Mouse (Mus musculus) MEL (cell line): Measurements from ENCODE around the gene Hibadh. TPM values are rescaled to one million over a fixed set of nuclear protein-coding genes. Genes with fewer than 3 reads are reported as not detected.
A peak's percentile ranks its signal among the peaks of the same experiment; 100 is the strongest.

Experiments
- DNase-seq: peaks from one replicate; pipeline ENCODE4 v3.0.0; 2011; ENCODE audit warnings: low read depth, low spot score
- H3K27ac ChIP-seq: 2 replicates; pipeline ENCODE4 v1.5.1; 2012; ENCODE audit warnings: low read depth, mild to moderate bottlenecking, control low read depth, low read length, moderate library complexity; ENCODE audit not compliant: control insufficient read depth
- H3K27me3 ChIP-seq, 2 experiments: fragments of 150-350 bp in 1 of 2; sonication (generic) in 1 of 2; 2 replicates each; pipeline ENCODE4 v1.6.1; 2012; ENCODE audit warnings: low read length in 2 of 2, mild to moderate bottlenecking in 2 of 2, improper control_type of control experiment in 1 of 2, moderate library complexity in 1 of 2; ENCODE audit not compliant: insufficient read depth in 2 of 2, control insufficient read depth in 1 of 2
- H3K36me3 ChIP-seq, 2 experiments: 2 replicates each; pipeline ENCODE4 v1.6.1; 2012 to 2014; ENCODE audit warnings: low read length in 2 of 2, improper control_type of control experiment in 1 of 2, inconsistent platforms in 1 of 2, mild to moderate bottlenecking in 1 of 2; ENCODE audit not compliant: insufficient read depth in 2 of 2, control insufficient read depth in 1 of 2
- H3K4me1 ChIP-seq, 2 experiments: fragments of 150-350 bp in 1 of 2; sonication (generic) in 1 of 2; 2 replicates each; pipeline ENCODE4 v1.6.1; 2012; ENCODE audit warnings: low read length in 2 of 2, improper control_type of control experiment in 1 of 2, mild to moderate bottlenecking in 1 of 2; ENCODE audit not compliant: insufficient read depth in 2 of 2, control insufficient read depth in 1 of 2
- H3K4me3 ChIP-seq, 2 experiments: fragments of 150-350 bp in 1 of 2; sonication (generic) in 1 of 2; 2 replicates each; pipeline ENCODE4 v1.5.1; 2012; ENCODE audit warnings: low read depth in 2 of 2, low read length in 2 of 2, mild to moderate bottlenecking in 2 of 2, moderate library complexity in 2 of 2, control low read depth in 1 of 2, improper control_type of control experiment in 1 of 2; ENCODE audit not compliant: control insufficient read depth in 1 of 2, insufficient read depth in 1 of 2
- H3K79me2 ChIP-seq: 2 replicates; pipeline ENCODE4 v1.6.1; 2012; ENCODE audit warnings: mild to moderate bottlenecking, low read length, moderate library complexity; ENCODE audit not compliant: control insufficient read depth, poor library complexity, insufficient read depth
- H3K9ac ChIP-seq: 2 replicates; pipeline ENCODE4 v1.6.1; 2012; ENCODE audit warnings: low read depth, mild to moderate bottlenecking, control low read depth, low read length, moderate library complexity; ENCODE audit not compliant: control insufficient read depth, poor library complexity, severe bottlenecking
- H3K9me3 ChIP-seq: fragments of 150-350 bp; sonication (generic); replicated peaks from 2 replicates; pipeline ENCODE4 v1.6.1; 2012; ENCODE audit warnings: mild to moderate bottlenecking, low read length, improper control_type of control experiment, moderate library complexity; ENCODE audit not compliant: insufficient read depth
- CHD1 ChIP-seq: IDR thresholded peaks from 2 replicates; pipeline ENCODE4 v1.6.1; 2012; ENCODE audit warnings: low read depth, mild to moderate bottlenecking, inconsistent platforms, low read length, improper control_type of control experiment
- CHD2 ChIP-seq: IDR thresholded peaks from 2 replicates; pipeline ENCODE4 v1.6.1; 2011; ENCODE audit warnings: low read length, improper control_type of control experiment
- CTCF ChIP-seq, 3 experiments: IDR thresholded peaks in 2 of 3; conservative IDR thresholded peaks in 1 of 3; 2 replicates each; pipeline ENCODE4 v1.5.1; 2011 to 2012; ENCODE audit warnings: low read length in 3 of 3, low read depth in 2 of 3, mild to moderate bottlenecking in 2 of 3, improper control_type of control experiment in 1 of 3, inconsistent platforms in 1 of 3, mixed read lengths in 1 of 3, moderate library complexity in 1 of 3; ENCODE audit not compliant: control insufficient read depth in 1 of 3, insufficient read depth in 1 of 3, poor library complexity in 1 of 3, severe bottlenecking in 1 of 3
- ELF1 ChIP-seq: IDR thresholded peaks from 2 replicates; pipeline ENCODE4 v1.6.1; 2014; ENCODE audit warnings: low read depth, mild to moderate bottlenecking, inconsistent platforms, low read length, improper control_type of control experiment, moderate library complexity
- EP300 ChIP-seq, 2 experiments: IDR thresholded peaks; 2 replicates each; pipeline ENCODE4 v1.6.1; 2011; ENCODE audit warnings: improper control_type of control experiment in 2 of 2, low read length in 2 of 2, low read depth in 1 of 2, mild to moderate bottlenecking in 1 of 2
- ETS1 ChIP-seq: IDR thresholded peaks from 2 replicates; pipeline ENCODE4 v1.6.1; 2012; ENCODE audit warnings: low read depth, mild to moderate bottlenecking, inconsistent platforms, low read length, improper control_type of control experiment, moderate library complexity
- GATA1 ChIP-seq: IDR thresholded peaks from 2 replicates; pipeline ENCODE4 v1.6.1; 2011; ENCODE audit warnings: low read depth, low read length, improper control_type of control experiment
- HCFC1 ChIP-seq: IDR thresholded peaks from 2 replicates; pipeline ENCODE4 v1.6.1; 2012; ENCODE audit warnings: low read depth, mild to moderate bottlenecking, inconsistent platforms, low read length, improper control_type of control experiment, moderate library complexity
- KAT2A ChIP-seq: conservative IDR thresholded peaks from 2 replicates; pipeline ENCODE4 v1.6.1; 2012; ENCODE audit warnings: low read depth, low read length, improper control_type of control experiment, inconsistent platforms
- MAFK ChIP-seq: IDR thresholded peaks from 2 replicates; pipeline ENCODE4 v1.6.1; 2011; ENCODE audit warnings: low read depth, mild to moderate bottlenecking, low read length, improper control_type of control experiment, borderline replicate concordance
- MAX ChIP-seq: IDR thresholded peaks from 2 replicates; pipeline ENCODE4 v1.6.1; 2011; ENCODE audit warnings: low read length, improper control_type of control experiment
- MYB ChIP-seq: IDR thresholded peaks from 2 replicates; pipeline ENCODE4 v1.6.1; 2011; ENCODE audit warnings: mild to moderate bottlenecking, low read depth, low read length, improper control_type of control experiment
- MYC ChIP-seq: IDR thresholded peaks from 2 replicates; pipeline ENCODE4 v1.6.1; 2011; ENCODE audit warnings: low read depth, mild to moderate bottlenecking, low read length, improper control_type of control experiment, moderate library complexity
- NELFE ChIP-seq: IDR thresholded peaks from 2 replicates; pipeline ENCODE4 v1.6.1; 2011; ENCODE audit warnings: low read depth, low read length, improper control_type of control experiment
- POLR2AphosphoS2 ChIP-seq: IDR thresholded peaks from 2 replicates; pipeline ENCODE4 v1.6.1; 2011; ENCODE audit warnings: low read length, improper control_type of control experiment
- POLR2AphosphoS5 ChIP-seq: IDR thresholded peaks from 2 replicates; pipeline ENCODE4 v1.6.1; 2012; ENCODE audit warnings: low read depth, borderline replicate concordance, mild to moderate bottlenecking, inconsistent platforms, low read length, moderate library complexity, mixed read lengths
- RAD21 ChIP-seq: IDR thresholded peaks from 2 replicates; pipeline ENCODE4 v1.6.1; 2011; ENCODE audit warnings: mild to moderate bottlenecking, low read depth, low read length, improper control_type of control experiment
- RCOR1 ChIP-seq: IDR thresholded peaks from 2 replicates; pipeline ENCODE4 v1.6.1; 2012; ENCODE audit warnings: low read depth, mild to moderate bottlenecking, inconsistent platforms, low read length, improper control_type of control experiment
- SIN3A ChIP-seq: IDR thresholded peaks from 2 replicates; pipeline ENCODE4 v1.6.1; 2012; ENCODE audit warnings: low read length, improper control_type of control experiment, inconsistent platforms
- SMC3 ChIP-seq: IDR thresholded peaks from 2 replicates; pipeline ENCODE4 v1.6.1; 2011; ENCODE audit warnings: low read depth, low read length, improper control_type of control experiment
- TAL1 ChIP-seq: IDR thresholded peaks from 2 replicates; pipeline ENCODE4 v1.6.1; 2012; ENCODE audit warnings: mild to moderate bottlenecking, inconsistent platforms, low read length, moderate library complexity, mixed read lengths
- UBTF ChIP-seq: IDR thresholded peaks from 2 replicates; pipeline ENCODE4 v1.6.1; 2012; ENCODE audit warnings: low read depth, mild to moderate bottlenecking, inconsistent platforms, low read length, improper control_type of control experiment, moderate library complexity, borderline replicate concordance; ENCODE audit not compliant: insufficient read depth
- USF2 ChIP-seq, 2 experiments: IDR thresholded peaks; 2 replicates each; pipeline ENCODE4 v1.6.1; 2011 to 2012; ENCODE audit warnings: improper control_type of control experiment in 2 of 2, low read length in 2 of 2, borderline replicate concordance in 1 of 2, inconsistent platforms in 1 of 2, low read depth in 1 of 2, mild to moderate bottlenecking in 1 of 2; ENCODE audit not compliant: insufficient read depth in 1 of 2
- ZC3H11A ChIP-seq: IDR thresholded peaks from 2 replicates; pipeline ENCODE4 v1.6.1; 2012; ENCODE audit warnings: low read depth, mild to moderate bottlenecking, inconsistent platforms, low read length, improper control_type of control experiment
- ZMIZ1 ChIP-seq: IDR thresholded peaks from 2 replicates; pipeline ENCODE4 v1.6.1; 2012; ENCODE audit warnings: low read depth, mild to moderate bottlenecking, inconsistent platforms, low read length, improper control_type of control experiment, moderate library complexity
- polyA plus RNA-seq, 2 experiments: library from polyadenylated mRNA; stranded (reverse) in 1 of 2; unstranded in 1 of 2; fragments of >175 nt in 1 of 2; fragments of >200 nt in 1 of 2; gene quantifications; 2 replicates each; pipeline versions ENCODE4 v1.2.1 to v1.2.4; 2012; ENCODE audit warnings: low replicate concordance in 2 of 2, low read depth in 1 of 2; ENCODE audit not compliant: insufficient read length in 2 of 2, insufficient read depth in 1 of 2, missing spikeins in 1 of 2
- total RNA-seq: library from RNA; depleted of rRNA; stranded (reverse); fragments of 300-350 nt; gene quantifications from 2 replicates; pipeline ENCODE4 v1.2.3, GENCODE M21; 2012

Hibadh gene
- total and polyA plus RNA-seq, 3 experiments, result 31.2 to 39.3 TPM; not detected in 1

- Histone ChIP-seq H3K36me3 (no peaks in the 10 kb centered on the region; a peak in 1 of 4 replicates), H3K79me2 (no peaks in the 10 kb centered on the region)
- TF ChIP-seq CHD1 (no peak), GATA1 (no peak), NELFE (no peak), MYB (no peak), RCOR1 (no peak)
- TF ChIP-seq, all 39 proteins: peak for 0
- no peak overlapping the region for H3K27ac ChIP-seq
- no peak overlapping the region for H3K9ac ChIP-seq
- H3K4me1 ChIP-seq, result no peaks in the 10 kb centered on the region
- no peak overlapping the region for H3K4me3 ChIP-seq
- no peaks in the 10 kb centered on the region for H3K9me3 ChIP-seq
- no peaks in the 10 kb centered on the region for H3K27me3 ChIP-seq
- no peak for DNase-seq
Observed at GRCm38 (mm10) chr6:52578322-52578721, 61.9 kb downstream of the Hibadh start.

GRCm38 (mm10) chr6:52577270-52577669 lies 62.9 kb downstream of the Hibadh start:
- TF ChIP-seq UBTF (no peak), SMC3 (peak; percentile 38; the same call in 1 of the 2 replicates), RAD21 (peak; percentile 56), CTCF (IDR thresholded peaks at IDR 0.05 in 2 of 3, conservative IDR thresholded peaks at IDR 0.05 in 1 of 3; ENCODE audit: control insufficient read depth in 1 of 3, insufficient read depth in 1 of 3, low read depth in 2 of 3, low read length in 3 of 3, poor library complexity in 1 of 3, severe bottlenecking in 1 of 3) (peak in 2 of 3 experiments; percentile 22 to 62; a peak in 3 of 6 replicates), ELF1 (no peak)
- no peaks in the 10 kb centered on the region; a peak in 1 of 4 replicates for H3K36me3 ChIP-seq
- H3K9me3 ChIP-seq, result no peaks in the 10 kb centered on the region
- no peak overlapping the region for H3K27ac ChIP-seq
- H3K27me3 ChIP-seq, result no peaks in the 10 kb centered on the region
- H3K9ac ChIP-seq, result no peak overlapping the region
- H3K4me3 ChIP-seq, result no peak overlapping the region
- DNase-seq, result peak; percentile 48
- no peaks in the 10 kb centered on the region for H3K4me1 ChIP-seq
- H3K79me2 ChIP-seq, result no peaks in the 10 kb centered on the region

DNA sequence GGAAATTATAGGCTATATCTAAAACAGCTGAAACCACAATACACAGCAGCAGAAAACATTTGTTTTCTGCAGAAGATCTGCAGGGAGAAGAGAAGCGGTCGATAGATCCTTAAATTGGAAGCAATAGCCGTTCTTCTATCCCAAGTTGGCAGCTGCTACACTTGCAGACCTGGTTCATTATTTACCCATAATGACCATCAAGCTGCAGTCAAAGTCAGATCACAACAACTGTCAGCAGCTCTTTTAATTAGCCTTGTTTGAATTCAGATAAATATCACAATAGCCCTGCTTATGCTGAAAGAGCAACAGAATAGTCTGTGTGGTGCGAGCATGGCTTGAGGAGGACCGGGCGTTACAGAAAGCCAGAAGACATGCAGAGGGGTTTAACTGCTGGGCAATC lies 71.5 kb downstream of the Hibadh start:
- H3K36me3 ChIP-seq, result no peaks in the 10 kb centered on the region

More for the DNA sequence above, 71.5 kb downstream of the Hibadh start:
- H3K79me2 ChIP-seq, result no peaks in the 10 kb centered on the region
- no peak overlapping the region for H3K27ac ChIP-seq
- H3K9me3 ChIP-seq, result no peaks in the 10 kb centered on the region
- no peak for TF ChIP-seq POLR2AphosphoS2
- no peak for TF ChIP-seq SIN3A
- TF ChIP-seq GATA1, result no peak
- TF ChIP-seq HCFC1, result no peak
- no peak for TF ChIP-seq MYB
- no peak for TF ChIP-seq POLR2AphosphoS5
- no peak for TF ChIP-seq EP300 (IDR thresholded peaks at IDR 0.05; ENCODE audit: low read depth in 1 of 2, low read length in 2 of 2)
- TF ChIP-seq USF2 (IDR thresholded peaks at IDR 0.05; ENCODE audit: borderline replicate concordance in 1 of 2, insufficient read depth in 1 of 2, low read depth in 1 of 2, low read length in 2 of 2), result no peak
- no peak for TF ChIP-seq ZC3H11A
- no peak for TF ChIP-seq CHD2
- no peak for TF ChIP-seq KAT2A
- no peak for TF ChIP-seq MYC
- TF ChIP-seq MAFK, result no peak
- TF ChIP-seq MAX, result no peak
- no peak for TF ChIP-seq ZMIZ1
- TF ChIP-seq ETS1, result no peak
- no peak for TF ChIP-seq TAL1
- no peak for TF ChIP-seq SMC3
- no peak overlapping the region for H3K4me3 ChIP-seq
- H3K4me1 ChIP-seq, result no peaks in the 10 kb centered on the region; a peak in 2 of 4 replicates
- no peak overlapping the region for H3K9ac ChIP-seq
- H3K27me3 ChIP-seq, result no peaks in the 10 kb centered on the region
- no peak for DNase-seq
